Mouse (Mus musculus) hindbrain, embryonic 16.5 days (tissue): ENCODE data around the gene Sez6l2. TPM values are rescaled to one million over a fixed set of nuclear protein-coding genes. Genes with fewer than 3 reads are reported as not detected.
A peak's percentile ranks its signal among the peaks of the same experiment; 100 is the strongest.

Experiments used
- ATAC-seq: fragments of 200-750 bp; cut with Nextera tagmentation; 2 replicates; pipeline ENCODE4 v1.8.0; 2017; ENCODE audit warnings: moderate TSS enrichment, moderate library complexity
- H3K27ac ChIP-seq: fragments of 300-500 bp; sonication (generic); 2 replicates; pipeline ENCODE4 v1.5.1; 2014; ENCODE audit warnings: low read depth, mild to moderate bottlenecking, control low read depth, low read length, moderate library complexity
- H3K27me3 ChIP-seq: fragments of 300-500 bp; sonication (generic); replicated peaks from 2 replicates; pipeline ENCODE4 v1.6.1; 2014; ENCODE audit warnings: low read length; ENCODE audit not compliant: control insufficient read depth, insufficient read depth
- H3K36me3 ChIP-seq: fragments of 300-500 bp; sonication (generic); 2 replicates; pipeline ENCODE4 v1.6.1; 2014; ENCODE audit warnings: mild to moderate bottlenecking, low read length, moderate library complexity, mixed read lengths; ENCODE audit not compliant: control insufficient read depth, insufficient read depth
- H3K4me1 ChIP-seq: fragments of 300-500 bp; sonication (generic); 2 replicates; pipeline ENCODE4 v1.6.1; 2014; ENCODE audit warnings: low read depth, low read length; ENCODE audit not compliant: control insufficient read depth, insufficient read depth
- H3K4me2 ChIP-seq: fragments of 300-500 bp; sonication (generic); 2 replicates; pipeline ENCODE4 v1.6.1; 2014; ENCODE audit warnings: mild to moderate bottlenecking, low read length, control low read depth, moderate library complexity
- H3K4me3 ChIP-seq: fragments of 300-500 bp; sonication (generic); 2 replicates; pipeline ENCODE4 v1.5.1; 2014; ENCODE audit warnings: mild to moderate bottlenecking, low read length, control low read depth, moderate library complexity
- H3K9ac ChIP-seq: fragments of 300-500 bp; sonication (generic); 2 replicates; pipeline ENCODE4 v1.6.1; 2014; ENCODE audit warnings: low read depth, mild to moderate bottlenecking, control low read depth, low read length, moderate library complexity
- H3K9me3 ChIP-seq: fragments of 300-500 bp; sonication (generic); 2 replicates; pipeline ENCODE4 v1.6.1; 2014; ENCODE audit warnings: mild to moderate bottlenecking, low read length, moderate library complexity; ENCODE audit not compliant: control insufficient read depth
- WGBS: fragments of 180-500 bp; shearing (Covaris S2); extraction: QIAGEN DNeasy Blood & Tissue Kit; methylation state at CpG from one replicate; pipeline ENCODE4 v1.1.7; 2014; 5-methylcytosine and 5-hydroxymethylcytosine counted together
- polyA plus RNA-seq: library from polyadenylated mRNA; unstranded; fragments of >200 nt; fragmentation: Nextera tagmentation; extraction: Ambion mirVana; gene quantifications from 2 replicates; pipeline ENCODE4 v1.2.1, GENCODE M21; 2015

Sez6l2 gene
- polyA plus RNA-seq, 1 experiment from 2014 or later, result 56.7 TPM

GRCm38 (mm10) chr7:126967361-126967760 lies 17.0 kb downstream of the Sez6l2 start:
- Histone ChIP-seq H3K9me3 (no peaks in the 10 kb centered on the region), H3K4me1 (no peaks in the 10 kb centered on the region), H3K4me2 (no peak overlapping the region), H3K27ac (no peak overlapping the region), H3K36me3 (peaks cover 37% of the 10 kb centered on the region), H3K27me3 (no peaks in the 10 kb centered on the region), H3K9ac (no peak overlapping the region), H3K4me3 (no peak overlapping the region)
- ATAC-seq, result no peak
- 59% methylated on average over 6 of the region's 6 CpGs for WGBS

DNA sequence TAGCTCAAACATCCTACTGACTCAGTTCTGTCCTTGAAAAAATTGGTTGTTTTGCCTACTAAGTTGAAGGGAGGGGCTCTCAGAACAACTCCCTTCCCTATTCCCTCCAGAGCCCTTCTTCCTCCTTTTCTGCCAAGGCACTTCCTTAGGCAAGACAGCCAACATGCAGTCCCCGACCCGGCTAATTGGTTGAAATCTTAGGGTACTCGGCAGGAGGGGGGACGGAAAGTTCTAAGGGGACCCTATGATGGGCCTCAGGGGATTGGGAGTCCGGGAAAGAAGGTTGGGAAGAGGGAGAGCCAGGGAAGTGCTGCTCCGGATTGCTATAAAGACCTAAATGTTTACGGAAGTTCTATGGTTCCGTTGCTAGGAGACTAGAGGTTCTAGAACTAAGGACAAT lies 25.1 kb downstream of the Sez6l2 start:
- WGBS, result 19% methylated on average over 8 of the region's 8 CpGs
- peaks cover 9% of the 10 kb centered on the region for H3K4me1 ChIP-seq
- H3K36me3 ChIP-seq, result peaks cover 27% of the 10 kb centered on the region; the same call in 1 of the 2 replicates
- peak overlapping the region; percentile 97; the same call in 1 of the 2 replicates for H3K27ac ChIP-seq
- H3K9ac ChIP-seq, result peak overlapping the region; percentile 99
- peak overlapping the region; percentile 48 for H3K4me2 ChIP-seq
- no peaks in the 10 kb centered on the region for H3K27me3 ChIP-seq
- H3K9me3 ChIP-seq, result no peaks in the 10 kb centered on the region
- peak overlapping the region; percentile 99 for H3K4me3 ChIP-seq
- no peak; the same call in 1 of the 2 replicates for ATAC-seq

DNA sequence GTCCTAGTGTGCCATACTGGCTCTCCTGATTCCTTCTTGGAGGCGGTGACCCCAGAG lies 25.4 kb downstream of the Sez6l2 start, which contains the start of gene Cdipt:
Gene Cdipt (plus strand): TSS at position 22 of the 57 bp plus-strand sequence.
- no peak for ATAC-seq
- Histone ChIP-seq H3K27me3 (no peaks in the 10 kb centered on the region), H3K36me3 (peaks cover 27% of the 10 kb centered on the region; the same call in 1 of the 2 replicates), H3K27ac (peak within 1 kb of the TSS; percentile 97), H3K9me3 (no peaks in the 10 kb centered on the region), H3K4me2 (peak within 1 kb of the TSS; percentile 96), H3K4me3 (peak within 1 kb of the TSS; percentile 99), H3K9ac (peak within 1 kb of the TSS; percentile 99), H3K4me1 (peaks cover 9% of the 10 kb centered on the region)
- WGBS, result 9% methylated on average over 1 of the region's 1 CpGs

DNA sequence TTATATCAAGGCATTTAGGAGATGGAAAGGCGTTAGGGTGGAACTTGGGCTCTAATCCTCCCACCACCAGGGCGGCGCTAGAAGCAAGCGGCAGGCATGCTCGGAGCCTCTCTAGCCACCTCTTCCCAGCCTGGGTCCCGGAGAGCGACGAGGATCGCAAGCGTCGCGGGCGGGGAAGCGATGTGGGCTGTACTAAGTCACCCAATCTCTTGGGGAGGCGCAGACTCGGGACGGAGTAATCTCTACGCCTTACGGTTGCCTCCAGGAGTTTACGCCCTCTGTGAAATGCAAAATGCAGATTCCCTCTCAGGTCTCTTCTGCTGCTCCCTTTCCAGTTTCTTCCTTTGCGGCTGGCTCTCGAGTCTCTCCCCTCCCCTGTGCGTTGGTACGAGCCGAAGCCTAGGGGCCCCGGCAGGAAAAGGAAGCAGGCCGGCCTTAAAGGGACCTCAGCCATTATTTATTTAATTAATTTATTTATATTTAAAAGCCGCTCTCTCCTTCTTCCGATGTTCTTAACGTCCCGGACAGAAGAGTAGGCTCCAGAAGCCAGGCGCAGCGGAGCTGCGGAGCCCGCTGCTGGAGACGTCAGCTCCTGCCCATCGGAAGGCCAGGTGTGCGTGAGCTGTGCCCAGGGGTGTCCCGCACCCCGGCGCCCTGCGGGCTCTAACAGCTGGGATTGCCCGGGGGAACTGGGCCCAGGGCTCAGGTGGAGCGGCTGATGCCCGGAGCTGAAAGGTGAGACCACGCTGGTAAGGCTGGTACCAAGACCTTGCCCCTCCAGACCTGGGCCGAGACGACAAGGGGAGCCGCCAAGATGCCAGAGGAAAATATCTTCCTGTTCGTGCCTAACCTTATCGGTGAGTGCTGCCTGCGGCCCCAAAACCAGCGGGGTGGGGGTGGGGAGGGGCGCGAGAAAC lies 25.8 kb downstream of the Sez6l2 start, which contains the start of gene Cdiptos:
Gene Cdiptos (minus strand): TSS at position 149 of the 917 bp plus-strand sequence.
- Histone ChIP-seq H3K4me2 (peak within 1 kb of the TSS; percentile 96), H3K4me1 (peaks cover 9% of the 10 kb centered on the region), H3K4me3 (peak within 1 kb of the TSS; percentile 99), H3K36me3 (peaks cover 23% of the 10 kb centered on the region; the same call in 1 of the 2 replicates), H3K27me3 (no peaks in the 10 kb centered on the region), H3K27ac (peak within 1 kb of the TSS; percentile 97), H3K9ac (peak within 1 kb of the TSS; percentile 99), H3K9me3 (no peaks in the 10 kb centered on the region)
- WGBS, result under 1% methylated on average over 49 of the region's 55 CpGs
- ATAC-seq, result peak; percentile 97

GRCm38 (mm10) chr7:126976878-126977459 lies 26.6 kb downstream of the Sez6l2 start:
- Histone ChIP-seq H3K4me3 (peak overlapping the region; percentile 99), H3K4me1 (peaks cover 9% of the 10 kb centered on the region), H3K27ac (peak overlapping the region; percentile 97), H3K36me3 (peaks cover 20% of the 10 kb centered on the region; the same call in 1 of the 2 replicates), H3K9ac (peak overlapping the region; percentile 99), H3K27me3 (no peaks in the 10 kb centered on the region), H3K9me3 (no peaks in the 10 kb centered on the region), H3K4me2 (peak overlapping the region; percentile 96)
- WGBS, result 29% methylated on average over 14 of the region's 14 CpGs
- no peak for ATAC-seq

GRCm38 (mm10) chr7:126978841-126979240 lies 28.5 kb downstream of the Sez6l2 start:
- Histone ChIP-seq H3K36me3 (peaks cover 15% of the 10 kb centered on the region; the same call in 1 of the 2 replicates), H3K27me3 (no peaks in the 10 kb centered on the region), H3K9ac (no peak overlapping the region), H3K4me2 (no peak overlapping the region), H3K4me1 (peaks cover 9% of the 10 kb centered on the region), H3K4me3 (no peak overlapping the region), H3K9me3 (no peaks in the 10 kb centered on the region), H3K27ac (no peak overlapping the region)
- ATAC-seq, result no peak
- 94% methylated on average over 6 of the region's 6 CpGs for WGBS

DNA sequence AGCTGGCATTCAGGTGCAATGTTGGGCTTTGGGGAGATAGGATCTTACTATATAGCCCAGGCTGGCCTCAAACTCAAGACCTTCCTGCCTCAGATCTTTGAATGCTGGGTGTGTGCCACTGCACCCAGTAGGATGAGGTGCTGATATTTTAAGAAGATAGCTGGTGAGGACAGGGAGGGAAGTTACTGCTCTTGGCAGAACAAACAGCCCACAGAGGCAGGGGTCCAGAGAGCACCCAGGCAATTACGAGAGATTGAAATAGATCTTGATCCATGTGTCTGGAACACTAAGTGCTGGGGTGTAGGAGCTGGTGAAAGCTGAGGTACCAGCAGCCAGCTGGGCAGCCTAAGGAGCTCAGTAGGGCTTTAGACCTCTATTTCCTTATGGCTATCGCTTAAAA lies 31.2 kb downstream of the Sez6l2 start:
- Histone ChIP-seq H3K27me3 (no peaks in the 10 kb centered on the region), H3K27ac (no peak overlapping the region), H3K9ac (no peak overlapping the region), H3K4me2 (no peak overlapping the region), H3K4me1 (peaks cover 6% of the 10 kb centered on the region), H3K36me3 (peaks cover 15% of the 10 kb centered on the region; the same call in 1 of the 2 replicates), H3K9me3 (no peaks in the 10 kb centered on the region), H3K4me3 (no peak overlapping the region)
- no peak for ATAC-seq
- 80% methylated on average over 2 of the region's 2 CpGs for WGBS

DNA sequence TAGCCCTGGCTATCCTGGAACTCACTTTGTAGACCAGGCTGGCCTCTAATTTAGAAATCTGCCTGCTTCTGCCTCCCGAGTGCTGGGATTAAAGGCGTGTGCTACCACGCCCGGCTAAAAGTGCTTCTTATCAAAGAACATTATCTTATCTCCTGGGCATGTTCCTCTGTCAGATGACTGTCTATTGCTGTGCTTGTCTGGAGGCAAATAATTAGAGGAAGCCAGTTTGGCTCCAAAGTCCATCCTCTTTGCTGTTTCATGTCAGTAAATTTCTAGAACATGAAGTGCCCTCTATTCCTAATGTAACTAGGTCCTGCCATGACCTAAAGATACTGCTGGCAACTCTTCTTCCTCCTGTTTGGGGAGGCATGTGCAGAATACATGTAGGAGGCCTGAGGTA lies 31.7 kb downstream of the Sez6l2 start:
- H3K4me1 ChIP-seq, result peaks cover 4% of the 10 kb centered on the region
- ATAC-seq, result no peak
- H3K9ac ChIP-seq, result no peak overlapping the region
- no peak overlapping the region for H3K4me2 ChIP-seq
- peaks cover 15% of the 10 kb centered on the region; the same call in 1 of the 2 replicates for H3K36me3 ChIP-seq
- no peak overlapping the region for H3K27ac ChIP-seq
- H3K4me3 ChIP-seq, result no peak overlapping the region
- H3K27me3 ChIP-seq, result no peaks in the 10 kb centered on the region
- 99% methylated on average over 4 of the region's 4 CpGs for WGBS
- H3K9me3 ChIP-seq, result no peaks in the 10 kb centered on the region

- H3K27ac ChIP-seq, result no peak overlapping the region
- no peak overlapping the region for H3K4me2 ChIP-seq
- no peaks in the 10 kb centered on the region for H3K4me1 ChIP-seq
- no peak overlapping the region for H3K4me3 ChIP-seq
- no peak overlapping the region for H3K9ac ChIP-seq
- H3K27me3 ChIP-seq, result no peaks in the 10 kb centered on the region
- WGBS, result 85% methylated on average over 7 of the region's 7 CpGs
- H3K9me3 ChIP-seq, result no peaks in the 10 kb centered on the region
- ATAC-seq, result no peak
- H3K36me3 ChIP-seq, result peaks cover 15% of the 10 kb centered on the region; the same call in 1 of the 2 replicates
Observed at GRCm38 (mm10) chr7:126983113-126983512, 32.8 kb downstream of the Sez6l2 start.
